Mouse (Mus musculus): Measurements from ENCODE around the gene Larp4. TPM values are rescaled to one million over a fixed set of nuclear protein-coding genes. Genes with fewer than 3 reads are reported as not detected.
"Not testable (repeated sequence)": the region's sequence is repeated elsewhere in the genome, so short reads cannot be mapped to it uniquely, and the experiment has no call there.

Gene Larp4
- polyA plus RNA-seq, 1 experiment from 2014 or later, result 25.1 TPM

GRCm38 (mm10) chr15:99972989-99973911 lies 3.4 kb downstream of the Larp4 start:
- WGBS, result under 1% methylated on average over 78 of the region's 84 CpGs
- H3K9ac ChIP-seq (replicated peaks), result peak overlapping the region; percentile 88
- H3K36me3 ChIP-seq, result no peaks in the 10 kb centered on the region
- no peaks in the 10 kb centered on the region for H3K27me3 ChIP-seq
- H3K4me2 ChIP-seq (replicated peaks), result peak overlapping the region; percentile 93
- ATAC-seq, result peak; percentile 92
- H3K27ac ChIP-seq, result peak overlapping the region; percentile 96
- H3K4me1 ChIP-seq (replicated peaks), result peaks cover 10% of the 10 kb centered on the region
- peak overlapping the region; percentile 96 for H3K4me3 ChIP-seq (replicated peaks)
- H3K9me3 ChIP-seq, result no peaks in the 10 kb centered on the region

GRCm38 (mm10) chr15:99974476-99975220 lies 4.8 kb downstream of the Larp4 start:
- H3K4me2 ChIP-seq (replicated peaks), result peak overlapping the region; percentile 19; the same call in 1 of the 2 replicates
- 0 out of 2 replicates have a peak overlapping the region, but pooled peaks have one; percentile 8 for H3K4me3 ChIP-seq (replicated peaks)
- no peak overlapping the region for H3K9ac ChIP-seq (replicated peaks)
- no peak overlapping the region for H3K27ac ChIP-seq
- no peaks in the 10 kb centered on the region for H3K27me3 ChIP-seq
- no peak for ATAC-seq
- WGBS, result 81% methylated on average over 2 of the region's 2 CpGs
- no peaks in the 10 kb centered on the region for H3K9me3 ChIP-seq
- H3K4me1 ChIP-seq (replicated peaks), result peaks cover 10% of the 10 kb centered on the region
- no peaks in the 10 kb centered on the region for H3K36me3 ChIP-seq

- not testable (repeated sequence) for ATAC-seq; H3K4me2 ChIP-seq (replicated peaks); H3K9me3 ChIP-seq; H3K4me1 ChIP-seq (replicated peaks); H3K4me3 ChIP-seq (replicated peaks); H3K9ac ChIP-seq (replicated peaks); H3K27me3 ChIP-seq; H3K27ac ChIP-seq; H3K36me3 ChIP-seq
- WGBS, result 89% methylated on average over 2 of the region's 2 CpGs
Measured at GRCm38 (mm10) chr15:99976121-99976520, 6.3 kb downstream of the Larp4 start.

DNA sequence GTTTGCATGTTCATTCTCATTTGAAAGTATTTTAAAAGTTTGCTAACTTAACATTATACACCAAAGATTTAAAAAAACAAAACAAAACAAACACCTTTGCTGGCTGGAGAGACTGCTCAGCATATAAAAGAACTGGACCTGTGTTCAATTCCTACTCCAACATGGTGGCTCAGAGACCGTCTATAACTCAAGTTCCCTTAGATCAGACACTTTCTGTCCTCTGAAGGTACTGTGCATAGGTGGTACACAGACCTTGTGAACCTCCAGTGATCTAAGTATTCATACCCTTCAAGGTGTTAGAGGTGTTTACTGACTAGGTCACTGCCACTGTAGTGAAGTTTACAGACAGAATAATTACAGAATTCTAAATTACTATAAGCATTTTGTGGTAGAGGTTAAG lies 9.4 kb downstream of the Larp4 start:
- H3K4me3 ChIP-seq (replicated peaks), result no peak overlapping the region
- H3K4me1 ChIP-seq (replicated peaks), result peaks cover 3% of the 10 kb centered on the region
- H3K4me2 ChIP-seq (replicated peaks), result no peak overlapping the region
- H3K27ac ChIP-seq, result no peak overlapping the region
- WGBS, result 86% methylated on average over 1 of the region's 1 CpGs
- H3K36me3 ChIP-seq, result no peaks in the 10 kb centered on the region
- H3K9ac ChIP-seq (replicated peaks), result no peak overlapping the region
- no peaks in the 10 kb centered on the region for H3K27me3 ChIP-seq
- no peak for ATAC-seq
- H3K9me3 ChIP-seq, result no peaks in the 10 kb centered on the region

DNA sequence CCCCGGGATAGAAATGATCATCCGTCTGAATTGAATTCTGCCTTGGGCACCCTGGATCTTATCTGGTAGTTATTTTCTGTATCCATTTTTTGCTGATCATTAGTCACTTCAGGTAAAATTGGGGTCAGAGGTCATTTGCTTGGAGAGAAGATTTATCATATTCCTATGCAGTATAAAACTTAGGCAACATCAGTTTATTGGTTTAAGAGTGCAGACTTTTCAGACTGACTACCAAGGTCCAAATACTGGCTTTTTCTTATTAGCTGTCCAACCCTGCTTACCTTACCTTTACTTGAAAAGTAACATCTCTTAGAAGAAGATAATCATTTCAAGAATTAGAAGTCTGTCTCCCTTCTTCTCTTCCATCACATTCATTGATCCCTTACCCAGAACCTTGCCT lies 9.8 kb downstream of the Larp4 start:
- Histone ChIP-seq H3K4me3 (replicated peaks) (no peak overlapping the region), H3K9me3 (no peaks in the 10 kb centered on the region), H3K4me1 (replicated peaks) (no peaks in the 10 kb centered on the region), H3K9ac (replicated peaks) (no peak overlapping the region), H3K27me3 (no peaks in the 10 kb centered on the region), H3K36me3 (no peaks in the 10 kb centered on the region), H3K4me2 (replicated peaks) (no peak overlapping the region), H3K27ac (no peak overlapping the region)
- no peak for ATAC-seq
- 94% methylated on average over 2 of the region's 2 CpGs for WGBS

- Histone ChIP-seq H3K4me1 (replicated peaks) (no peaks in the 10 kb centered on the region), H3K9ac (replicated peaks) (no peak overlapping the region), H3K9me3 (no peaks in the 10 kb centered on the region), H3K4me3 (replicated peaks) (no peak overlapping the region), H3K4me2 (replicated peaks) (no peak overlapping the region), H3K27me3 (no peaks in the 10 kb centered on the region), H3K36me3 (peaks cover 56% of the 10 kb centered on the region), H3K27ac (no peak overlapping the region)
- WGBS, result 96% methylated on average over 1 of the region's 1 CpGs
- no peak for ATAC-seq
Measured at GRCm38 (mm10) chr15:99993100-99993499, 23.2 kb downstream of the Larp4 start.

GRCm38 (mm10) chr15:99997114-99997804 lies 27.4 kb downstream of the Larp4 start:
- no peak overlapping the region for H3K27ac ChIP-seq
- H3K9me3 ChIP-seq, result no peaks in the 10 kb centered on the region
- WGBS, result 95% methylated on average over 6 of the region's 6 CpGs
- H3K36me3 ChIP-seq, result peaks cover 57% of the 10 kb centered on the region
- H3K27me3 ChIP-seq, result no peaks in the 10 kb centered on the region
- ATAC-seq, result no peak
- no peaks in the 10 kb centered on the region for H3K4me1 ChIP-seq (replicated peaks)
- no peak overlapping the region for H3K4me3 ChIP-seq (replicated peaks)
- no peak overlapping the region for H3K4me2 ChIP-seq (replicated peaks)
- no peak overlapping the region for H3K9ac ChIP-seq (replicated peaks)

DNA sequence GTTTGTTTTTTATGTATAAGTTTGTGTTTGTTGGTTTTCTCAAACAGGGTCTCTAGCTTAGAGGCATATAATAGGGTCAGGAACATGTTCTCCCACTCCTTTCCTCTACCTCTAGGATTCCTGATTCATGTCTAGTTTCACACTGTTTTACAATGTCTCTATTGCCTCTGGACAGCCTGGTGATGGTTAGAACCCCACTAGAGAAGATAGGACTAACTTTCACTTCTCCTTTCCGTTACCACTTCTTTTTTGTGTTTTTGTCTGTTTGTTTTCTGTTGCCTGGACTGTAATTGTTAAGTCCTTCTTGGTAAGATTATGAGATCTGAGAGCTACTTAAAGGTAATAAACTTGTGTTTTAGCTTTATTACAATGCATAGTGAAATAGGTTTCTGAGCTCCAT lies 29.5 kb downstream of the Larp4 start:
- 100% methylated on average over 1 of the region's 1 CpGs for WGBS
- Histone ChIP-seq H3K9me3 (no peaks in the 10 kb centered on the region), H3K27ac (no peak overlapping the region), H3K36me3 (peaks cover 62% of the 10 kb centered on the region), H3K4me1 (replicated peaks) (no peaks in the 10 kb centered on the region), H3K4me3 (replicated peaks) (no peak overlapping the region), H3K9ac (replicated peaks) (no peak overlapping the region), H3K4me2 (replicated peaks) (no peak overlapping the region), H3K27me3 (no peaks in the 10 kb centered on the region)
- no peak for ATAC-seq

- Histone ChIP-seq H3K27me3 (no peaks in the 10 kb centered on the region), H3K36me3 (peaks cover 73% of the 10 kb centered on the region), H3K4me2 (replicated peaks) (no peak overlapping the region), H3K9me3 (no peaks in the 10 kb centered on the region), H3K27ac (no peak overlapping the region), H3K9ac (replicated peaks) (no peak overlapping the region), H3K4me1 (replicated peaks) (no peaks in the 10 kb centered on the region), H3K4me3 (replicated peaks) (no peak overlapping the region)
- WGBS, result 90% methylated on average over 7 of the region's 7 CpGs
- ATAC-seq, result no peak
Measured at GRCm38 (mm10) chr15:100004677-100005273, 34.9 kb downstream of the Larp4 start.

DNA sequence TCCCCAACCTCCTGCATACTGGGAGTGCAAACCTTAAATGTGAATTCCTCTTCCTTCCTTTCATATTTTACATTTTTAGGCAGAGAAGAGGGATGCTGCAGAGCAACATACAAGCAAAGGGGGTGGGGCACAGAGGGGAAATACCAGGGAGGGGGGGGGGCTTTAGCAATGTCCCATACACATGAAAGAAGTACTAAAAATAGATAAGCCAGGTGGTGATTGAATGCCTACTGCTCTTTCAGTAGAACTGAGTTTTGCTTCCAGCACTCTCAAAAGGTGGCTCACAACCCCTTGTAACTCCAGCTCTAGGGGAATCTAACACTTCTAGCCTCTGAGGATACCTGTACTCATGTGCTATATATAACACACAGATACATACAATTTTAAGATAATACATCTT lies 36.3 kb downstream of the Larp4 start:
- no peak overlapping the region for H3K27ac ChIP-seq
- no peak overlapping the region for H3K4me3 ChIP-seq (replicated peaks)
- no peaks in the 10 kb centered on the region for H3K4me1 ChIP-seq (replicated peaks)
- H3K9ac ChIP-seq (replicated peaks), result no peak overlapping the region
- H3K9me3 ChIP-seq, result no peaks in the 10 kb centered on the region
- H3K27me3 ChIP-seq, result no peaks in the 10 kb centered on the region
- H3K4me2 ChIP-seq (replicated peaks), result no peak overlapping the region
- peaks cover 81% of the 10 kb centered on the region for H3K36me3 ChIP-seq
- ATAC-seq, result no peak

GRCm38 (mm10) chr15:100018280-100018899 lies 48.5 kb downstream of the Larp4 start:
- Histone ChIP-seq H3K9me3 (no peaks in the 10 kb centered on the region), H3K27me3 (no peaks in the 10 kb centered on the region), H3K4me1 (replicated peaks) (no peaks in the 10 kb centered on the region), H3K36me3 (peaks cover 6% of the 10 kb centered on the region), H3K4me2 (replicated peaks) (no peak overlapping the region), H3K27ac (no peak overlapping the region), H3K9ac (replicated peaks) (no peak overlapping the region), H3K4me3 (replicated peaks) (no peak overlapping the region)
- 67% methylated on average over 6 of the region's 6 CpGs for WGBS
- ATAC-seq, result no peak
